Mouse (Mus musculus): ENCODE data around the gene Fbxo40. TPM values are rescaled to one million over a fixed set of nuclear protein-coding genes. Genes with fewer than 3 reads are reported as not detected.

Gene Fbxo40
- polyA plus RNA-seq, 1 experiment, result 1.9 TPM

DNA sequence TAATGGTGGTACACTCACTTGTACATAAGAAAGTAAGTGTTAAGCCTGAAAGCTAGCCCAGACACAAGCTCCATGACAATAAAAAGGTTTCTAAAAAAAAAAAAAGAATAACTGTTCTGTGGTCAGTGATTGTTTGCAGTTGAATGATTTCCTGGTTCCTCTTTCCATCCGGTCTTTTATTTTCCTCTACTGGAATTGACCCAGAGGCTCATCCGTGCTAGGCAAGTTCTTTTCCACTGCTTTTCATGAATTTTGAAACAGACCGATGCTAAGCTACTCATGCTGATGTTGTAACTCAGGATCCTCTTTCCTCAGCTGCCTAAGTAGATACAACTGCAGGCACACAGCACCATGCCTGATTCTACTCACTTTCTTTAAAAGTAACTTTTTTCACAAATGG lies 69.9 kb downstream of the Fbxo40 start:
- Histone ChIP-seq H3K27me3 (ENCODE audit: control insufficient read depth, insufficient read depth, low read length) (no peaks in the 10 kb centered on the region; the same call in 1 of the 2 replicates), H3K27ac (ENCODE audit: insufficient read depth, low read length) (no peak overlapping the region), H3K4me1 (ENCODE audit: control insufficient read depth, insufficient read depth, low read length) (peaks cover 4% of the 10 kb centered on the region; the same call in 1 of the 2 replicates), H3K4me3 (replicated peaks; ENCODE audit: insufficient read depth, low read depth, low read length) (no peak overlapping the region)
- TF ChIP-seq CTCF (IDR thresholded peaks at IDR 0.05; ENCODE audit: borderline replicate concordance, insufficient read depth, low read depth, low read length) (no peak), POLR2A (IDR thresholded peaks at IDR 0.05; ENCODE audit: borderline replicate concordance, insufficient read depth, low read length) (no peak)
- DNase-seq, result no peak
- 81% methylated on average over 3 of the region's 3 CpGs for WGBS

- no peak overlapping the region for H3K4me3 ChIP-seq (replicated peaks; ENCODE audit: insufficient read depth, low read depth, low read length)
- no peak overlapping the region for H3K27ac ChIP-seq (ENCODE audit: insufficient read depth, low read length)
- TF ChIP-seq POLR2A (IDR thresholded peaks at IDR 0.05; ENCODE audit: borderline replicate concordance, insufficient read depth, low read length) (no peak), CTCF (IDR thresholded peaks at IDR 0.05; ENCODE audit: borderline replicate concordance, insufficient read depth, low read depth, low read length) (no peak)
- 69% methylated on average over 10 of the region's 10 CpGs for WGBS
- no peak for DNase-seq
- peaks cover 4% of the 10 kb centered on the region; the same call in 1 of the 2 replicates for H3K4me1 ChIP-seq (ENCODE audit: control insufficient read depth, insufficient read depth, low read length)
- no peaks in the 10 kb centered on the region; the same call in 1 of the 2 replicates for H3K27me3 ChIP-seq (ENCODE audit: control insufficient read depth, insufficient read depth, low read length)
Observed at GRCm38 (mm10) chr16:36918505-36918904, 71.8 kb downstream of the Fbxo40 start.

- WGBS, result 55% methylated on average over 5 of the region's 5 CpGs
- no peak overlapping the region for H3K27ac ChIP-seq (ENCODE audit: insufficient read depth, low read length)
- DNase-seq, result no peak
- TF ChIP-seq CTCF (IDR thresholded peaks at IDR 0.05; ENCODE audit: borderline replicate concordance, insufficient read depth, low read depth, low read length) (no peak), POLR2A (IDR thresholded peaks at IDR 0.05; ENCODE audit: borderline replicate concordance, insufficient read depth, low read length) (no peak)
- H3K27me3 ChIP-seq (ENCODE audit: control insufficient read depth, insufficient read depth, low read length), result no peaks in the 10 kb centered on the region
- no peaks in the 10 kb centered on the region for H3K4me1 ChIP-seq (ENCODE audit: control insufficient read depth, insufficient read depth, low read length)
- no peak overlapping the region for H3K4me3 ChIP-seq (replicated peaks; ENCODE audit: insufficient read depth, low read depth, low read length)
Observed at GRCm38 (mm10) chr16:36914195-36914594, 76.1 kb downstream of the Fbxo40 start.

Other genes with a start within 250 kb of the Fbxo40 start
- 13.1 and 26.7 TPM in 2 replicates for gene Slc15a2, start 205.5 kb downstream of the Fbxo40 start, polyA plus RNA-seq (2012; rRNA removed)
- 30.2 and 31.4 TPM in 2 replicates for gene Iqcb1, start 162.1 kb downstream of the Fbxo40 start, polyA plus RNA-seq (2012; rRNA removed)
- 2.4 and 3.1 TPM in 2 replicates for gene Eaf2, start 115.5 kb downstream of the Fbxo40 start, polyA plus RNA-seq (2012; rRNA removed)
- 49.0 and 49.1 TPM in 2 replicates for gene Golgb1, start 115.3 kb downstream of the Fbxo40 start, polyA plus RNA-seq (2012; rRNA removed)
- 2.3 and 3.3 TPM in 2 replicates for gene Hcls1, start 55.5 kb downstream of the Fbxo40 start, polyA plus RNA-seq (2012; rRNA removed)
- 0.81 and 0.90 TPM in 2 replicates for gene Polq, start 21.3 kb upstream of the Fbxo40 start, polyA plus RNA-seq (2012; rRNA removed)